Mouse (Mus musculus) cerebellum, adult (tissue): ENCODE measurements at regions not wholly inside any gene's neighbourhood (a gene's known extent, or its start where the extent isn't known, plus 50 kb on each side); places are given as distances from the start of the nearest gene placed in this dataset.
A peak's percentile ranks its signal among the peaks of the same experiment; 100 is the strongest.

Experiments used
- ATAC-seq: cut with Nextera tagmentation; 2 replicates; pipeline ENCODE4 v1.9.2; 2017; ENCODE audit warnings: mild to moderate bottlenecking, moderate library complexity, mixed read lengths; ENCODE audit not compliant: insufficient number of reproducible peaks, low FRiP score, low TSS enrichment

GRCm38 (mm10) chr17:64229225-64229976, 102.3 kb downstream of the Pja2 start:
- no peak for ATAC-seq

GRCm38 (mm10) chr17:64214599-64214998, 117.1 kb downstream of the Pja2 start:
- no peak for ATAC-seq

DNA sequence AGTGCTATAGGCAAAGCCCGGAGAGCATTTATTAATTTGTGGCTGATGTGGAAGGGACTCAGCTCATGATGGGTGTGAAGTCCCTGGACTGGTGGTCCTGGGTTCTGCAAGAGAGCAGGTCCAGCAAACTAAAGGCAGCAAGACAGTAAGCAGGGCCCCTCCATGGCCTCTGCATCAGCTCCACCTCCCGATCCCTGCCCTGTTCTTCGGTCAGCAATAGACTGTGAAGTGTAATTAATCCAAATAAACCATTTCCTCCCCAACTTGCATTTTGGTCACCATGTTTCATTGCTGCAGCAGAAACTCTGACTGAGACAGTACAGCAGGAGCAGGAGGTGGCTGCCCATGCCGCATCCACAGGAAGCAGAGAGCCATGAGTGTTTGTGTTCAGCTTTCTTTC, 118.5 kb downstream of the Pja2 start:
- ATAC-seq: no peak

DNA sequence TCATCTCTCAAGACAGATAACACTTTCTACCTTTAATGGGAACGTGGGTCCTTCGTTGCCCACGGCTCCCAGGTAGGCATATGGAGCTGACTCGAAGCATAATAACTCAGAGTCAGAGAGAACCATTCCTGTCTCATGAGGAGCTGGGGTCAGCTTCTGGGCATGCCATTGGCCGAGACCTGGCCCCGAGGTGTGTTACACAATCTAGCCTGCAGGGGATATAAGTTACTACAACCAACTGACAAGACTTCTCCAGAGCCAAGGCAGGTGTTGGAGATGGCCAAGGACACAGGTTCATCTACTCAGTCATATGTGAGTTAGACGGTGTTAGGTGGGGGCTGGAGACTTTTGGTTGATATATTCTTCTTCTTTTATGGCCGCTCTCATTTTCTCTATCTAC, 120.4 kb downstream of the Pja2 start:
- ATAC-seq: no peak

- no peak for ATAC-seq
Measured at GRCm38 (mm10) chr17:64210366-64210765, 121.3 kb downstream of the Pja2 start.

DNA sequence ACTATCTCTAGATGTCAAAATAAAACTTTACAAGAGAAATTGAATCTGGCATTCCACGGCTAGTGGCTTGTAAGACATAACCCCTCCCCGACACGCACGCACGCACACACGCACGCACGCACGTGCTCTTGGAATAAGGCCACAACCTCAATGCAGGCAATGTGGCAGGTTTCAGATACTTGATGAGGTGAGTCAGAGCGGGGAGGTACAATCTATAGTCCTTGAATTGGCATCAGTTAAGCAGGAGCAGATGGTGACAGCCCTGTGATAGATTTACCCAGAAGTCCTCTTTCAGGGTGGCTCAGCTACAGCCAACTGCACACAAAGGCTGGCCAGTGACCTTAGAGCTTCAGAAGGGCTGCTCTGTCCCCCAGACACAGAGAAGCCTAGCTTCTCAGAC, 122.1 kb downstream of the Pja2 start:
- ATAC-seq: peak; percentile 95

GRCm38 (mm10) chr17:64208152-64208855, 123.4 kb downstream of the Pja2 start:
- ATAC-seq: no peak

DNA sequence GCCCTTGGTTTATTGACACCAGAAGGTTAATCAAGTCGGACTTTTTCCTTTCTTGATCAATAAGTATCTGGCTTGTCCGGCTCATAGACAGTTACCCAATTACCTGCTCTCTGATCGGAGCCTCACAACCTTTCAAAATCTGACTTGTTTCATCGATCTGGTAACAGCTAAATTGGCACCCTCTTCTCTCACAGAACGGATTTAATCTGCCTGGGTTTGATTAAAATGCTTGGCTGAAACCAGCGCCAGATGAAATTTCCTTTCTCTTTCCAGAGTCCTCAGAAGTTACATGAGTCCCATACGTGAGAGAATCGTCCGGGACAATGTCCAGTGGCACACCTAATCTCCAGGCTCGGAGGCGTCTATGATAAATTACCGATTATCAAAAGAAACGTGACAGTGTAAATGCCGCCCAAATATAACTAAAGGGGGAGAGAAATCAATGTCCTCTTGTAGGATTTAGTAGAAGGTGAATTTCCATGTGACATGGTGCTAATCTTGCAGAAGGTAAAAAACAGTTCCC, 125.5 kb downstream of the Pja2 start:
- ATAC-seq: no peak

GRCm38 (mm10) chr17:64203611-64204010, 128.1 kb downstream of the Pja2 start:
- ATAC-seq: no peak

GRCm38 (mm10) chr17:64202248-64202647, 129.5 kb downstream of the Pja2 start:
- ATAC-seq: no peak

DNA sequence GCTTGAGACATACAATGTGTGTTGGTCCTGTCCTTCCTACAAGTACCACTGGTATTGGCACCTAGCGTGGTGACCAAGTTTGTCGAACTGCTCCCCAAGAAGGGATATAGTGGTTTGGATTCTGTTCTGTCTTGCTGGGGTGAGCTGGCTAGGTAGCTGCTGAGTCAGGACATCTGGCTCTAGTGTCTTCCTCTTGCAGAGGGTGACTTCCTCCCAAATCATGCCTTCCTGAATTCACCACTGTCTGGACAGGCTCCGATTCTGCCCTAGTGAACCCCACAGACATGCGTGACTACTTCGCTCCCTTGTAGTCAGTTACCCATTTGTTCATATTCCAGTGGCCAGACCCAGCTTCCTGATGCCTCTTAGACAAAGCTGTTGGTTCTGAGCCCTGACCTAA, 130.1 kb downstream of the Pja2 start:
- ATAC-seq: no peak

GRCm38 (mm10) chr17:64200092-64200877, 131.4 kb downstream of the Pja2 start:
- ATAC-seq: peak; percentile 63

DNA sequence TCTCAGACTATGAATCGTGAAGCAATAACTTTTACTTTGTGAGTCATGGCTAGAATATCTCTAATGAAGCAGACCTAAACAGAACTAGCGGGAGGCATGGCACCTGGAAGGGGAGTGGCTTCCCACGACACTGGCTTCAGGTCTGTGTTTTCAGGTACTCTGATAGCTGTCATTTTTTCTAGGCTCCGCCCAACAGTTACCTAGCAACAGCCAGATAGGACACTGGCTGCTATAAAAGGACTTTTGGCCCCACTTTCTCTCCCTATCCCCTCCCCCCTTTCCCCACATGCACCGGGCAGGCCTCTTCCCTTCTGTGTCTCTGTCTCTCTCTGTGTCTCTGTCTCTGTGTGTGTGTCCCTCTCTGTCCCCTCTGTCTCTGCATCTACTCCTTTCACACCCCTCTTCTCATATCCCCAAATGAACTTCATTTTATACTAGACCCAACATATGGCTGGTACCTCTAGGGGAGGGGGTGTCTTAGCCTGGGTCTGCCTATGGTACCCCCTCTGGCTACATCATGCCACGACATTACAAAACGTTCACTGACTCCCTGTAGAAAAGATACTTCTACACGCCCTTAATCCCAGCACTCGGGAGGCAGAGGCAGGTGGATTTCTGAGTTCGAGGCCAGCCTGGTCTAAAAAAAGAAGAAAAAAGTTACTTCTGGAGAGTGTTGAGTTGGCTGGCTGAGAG, 132.3 kb downstream of the Pja2 start:
- ATAC-seq: no peak

DNA sequence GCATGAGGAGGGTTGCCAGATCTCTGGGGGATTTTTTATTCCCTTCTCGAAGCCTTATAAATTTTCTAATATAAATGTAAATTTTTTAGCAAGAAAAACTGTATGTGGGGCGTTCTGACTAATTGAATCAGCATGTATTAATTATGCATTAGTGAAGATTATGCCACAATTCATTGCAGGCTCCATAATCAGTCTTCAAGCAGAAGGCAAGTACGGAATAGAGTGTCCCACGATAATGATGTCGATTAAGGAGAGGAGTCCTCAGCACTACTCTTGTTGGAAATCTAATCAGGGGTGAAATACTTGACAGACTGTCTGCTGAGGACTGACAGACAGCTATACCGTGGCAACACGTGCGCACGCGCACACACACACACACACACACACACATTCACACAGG, 135.3 kb downstream of the Pja2 start:
- ATAC-seq: no peak

- no peak for ATAC-seq
Measured at GRCm38 (mm10) chr17:64193055-64193454, 138.7 kb downstream of the Pja2 start.
